Mouse (Mus musculus) limb, embryonic 12.5 days (tissue): ENCODE results near the gene Acsbg1. TPM values are rescaled to one million over a fixed set of nuclear protein-coding genes. Genes with fewer than 3 reads are reported as not detected.
A peak's percentile ranks its signal among the peaks of the same experiment; 100 is the strongest.
"Not testable (repeated sequence)": the region's sequence is repeated elsewhere in the genome, so short reads cannot be mapped to it uniquely, and the experiment has no call there.

Experiments
- ATAC-seq: fragments of 200-750 bp; cut with Nextera tagmentation; 2 replicates; pipeline ENCODE4 v1.8.0; 2017; ENCODE audit warnings: low read depth, moderate TSS enrichment; ENCODE audit not compliant: insufficient number of reproducible peaks, insufficient read depth, low FRiP score, low TSS enrichment
- H3K27ac ChIP-seq: fragments of 300-500 bp; sonication (generic); 2 replicates; pipeline ENCODE4 v1.5.1; 2016; ENCODE audit warnings: mild to moderate bottlenecking, moderate library complexity
- H3K27me3 ChIP-seq: fragments of 300-500 bp; sonication (generic); 2 replicates; pipeline ENCODE4 v1.6.1; 2016; ENCODE audit warnings: mild to moderate bottlenecking, moderate library complexity
- H3K36me3 ChIP-seq: fragments of 300-500 bp; sonication (generic); 2 replicates; pipeline ENCODE4 v1.6.1; 2016; ENCODE audit warnings: mild to moderate bottlenecking, moderate library complexity
- H3K4me1 ChIP-seq: fragments of 300-500 bp; sonication (generic); replicated peaks from 2 replicates; pipeline ENCODE4 v1.6.1; 2016
- H3K4me2 ChIP-seq: fragments of 300-500 bp; sonication (generic); 2 replicates; pipeline ENCODE4 v1.6.1; 2016; ENCODE audit warnings: mild to moderate bottlenecking, moderate library complexity
- H3K4me3 ChIP-seq: fragments of 300-500 bp; sonication (generic); replicated peaks from 2 replicates; pipeline ENCODE4 v1.5.1; 2016; ENCODE audit warnings: mild to moderate bottlenecking
- H3K9ac ChIP-seq: fragments of 300-500 bp; sonication (generic); replicated peaks from 2 replicates; pipeline ENCODE4 v1.6.1; 2016; ENCODE audit warnings: mild to moderate bottlenecking, moderate library complexity
- H3K9me3 ChIP-seq: fragments of 300-500 bp; sonication (generic); 2 replicates; pipeline ENCODE4 v1.6.1; 2016; ENCODE audit warnings: mild to moderate bottlenecking, moderate library complexity
- WGBS: fragments of 180-500 bp; shearing (Covaris S2); methylation state at CpG from one replicate; pipeline ENCODE4 v1.1.7; 2016; 5-methylcytosine and 5-hydroxymethylcytosine counted together
- polyA plus RNA-seq: library from polyadenylated mRNA; unstranded; fragments of >200 nt; fragmentation: Nextera tagmentation; extraction: Ambion mirVana; gene quantifications from 2 replicates; pipeline ENCODE4 v1.2.1, GENCODE M21; 2016

Gene Acsbg1
- polyA plus RNA-seq, 1 experiment from 2014 or later: 0.20 TPM

DNA sequence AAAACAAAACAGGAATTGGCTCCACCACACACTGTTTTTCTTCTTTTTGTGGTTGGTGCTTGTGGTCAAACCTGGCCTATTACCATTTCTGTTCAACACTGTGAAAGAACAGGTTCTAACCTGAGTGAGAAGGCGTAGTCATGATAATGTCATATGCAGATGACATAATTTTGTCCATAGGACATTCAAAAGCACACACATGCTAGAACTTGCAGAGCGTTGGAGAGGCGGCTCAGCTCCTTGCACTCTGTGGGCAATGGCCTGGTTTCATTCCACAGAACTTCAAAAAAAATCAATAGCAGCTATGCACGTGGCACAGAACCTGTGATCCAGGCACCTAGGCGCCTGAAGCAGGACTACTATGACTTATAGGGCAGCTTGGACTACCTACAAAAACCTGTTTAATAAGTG lies 48.9 kb downstream of the Acsbg1 start:
- no peak overlapping the region for H3K4me3 ChIP-seq
- no peak overlapping the region for H3K27ac ChIP-seq
- WGBS: 75% methylated on average over 5 of the region's 5 CpGs
- no peaks in the 10 kb centered on the region for H3K36me3 ChIP-seq
- no peak overlapping the region for H3K9ac ChIP-seq
- no peaks in the 10 kb centered on the region for H3K4me1 ChIP-seq
- ATAC-seq: no peak
- no peak overlapping the region for H3K4me2 ChIP-seq
- H3K27me3 ChIP-seq: no peaks in the 10 kb centered on the region
- H3K9me3 ChIP-seq: no peaks in the 10 kb centered on the region

DNA sequence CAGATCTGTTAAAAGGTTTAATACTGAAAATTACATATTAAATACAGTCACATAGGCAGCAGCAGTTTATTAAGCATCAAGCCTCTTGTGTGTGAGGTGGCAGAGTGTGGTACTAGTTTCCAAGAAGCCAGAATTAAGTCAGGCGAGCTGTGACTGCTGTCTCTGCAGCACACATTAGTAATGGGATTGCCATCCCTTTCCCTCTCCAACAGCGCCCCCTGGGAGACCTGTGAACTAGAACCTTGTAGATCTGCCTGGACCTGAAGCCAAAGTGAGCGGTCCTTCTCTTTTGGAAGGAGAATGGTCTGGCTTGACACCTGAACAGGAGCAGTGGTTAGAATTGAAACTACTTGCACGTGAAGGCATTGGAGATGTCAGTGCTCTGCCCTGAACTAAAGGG lies 56.8 kb downstream of the Acsbg1 start:
- Histone ChIP-seq H3K27ac (no peak overlapping the region), H3K9ac (no peak overlapping the region), H3K27me3 (no peaks in the 10 kb centered on the region), H3K4me2 (no peak overlapping the region), H3K9me3 (no peaks in the 10 kb centered on the region), H3K4me3 (no peak overlapping the region), H3K36me3 (peaks cover 48% of the 10 kb centered on the region), H3K4me1 (no peaks in the 10 kb centered on the region)
- WGBS: 52% methylated on average over 4 of the region's 4 CpGs
- no peak for ATAC-seq

DNA sequence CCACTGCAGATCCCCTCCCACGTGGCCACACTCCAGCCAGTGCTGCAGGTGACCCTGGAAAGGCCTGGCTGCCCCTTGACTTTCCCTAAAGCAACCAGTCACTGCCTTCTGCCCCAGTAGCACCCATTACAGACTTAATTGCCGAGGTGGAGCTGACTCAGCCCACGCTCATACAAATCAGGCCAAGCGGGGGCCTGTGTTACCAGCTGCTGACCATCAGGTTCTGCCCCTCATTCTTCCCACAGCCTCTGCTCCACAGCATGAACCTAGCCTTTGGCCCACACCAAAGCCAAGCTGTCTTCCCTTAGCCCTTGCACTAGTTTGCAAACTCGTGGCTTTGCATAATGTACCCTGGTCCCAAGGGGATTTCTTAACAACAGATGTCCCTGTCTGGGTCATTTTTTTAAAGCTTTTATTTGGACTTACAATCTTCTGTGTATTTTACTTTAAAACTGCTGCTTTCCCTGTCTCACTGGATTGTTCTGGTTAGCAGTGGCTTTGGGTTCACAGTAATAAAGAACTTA lies 57.5 kb downstream of the Acsbg1 start:
- peaks cover 54% of the 10 kb centered on the region for H3K36me3 ChIP-seq
- 83% methylated on average over 5 of the region's 5 CpGs for WGBS
- no peak for ATAC-seq
- no peak overlapping the region for H3K4me2 ChIP-seq
- H3K27ac ChIP-seq: no peak overlapping the region
- no peak overlapping the region for H3K9ac ChIP-seq
- H3K4me1 ChIP-seq: no peaks in the 10 kb centered on the region
- no peak overlapping the region for H3K4me3 ChIP-seq
- H3K9me3 ChIP-seq: no peaks in the 10 kb centered on the region
- H3K27me3 ChIP-seq: no peaks in the 10 kb centered on the region

DNA sequence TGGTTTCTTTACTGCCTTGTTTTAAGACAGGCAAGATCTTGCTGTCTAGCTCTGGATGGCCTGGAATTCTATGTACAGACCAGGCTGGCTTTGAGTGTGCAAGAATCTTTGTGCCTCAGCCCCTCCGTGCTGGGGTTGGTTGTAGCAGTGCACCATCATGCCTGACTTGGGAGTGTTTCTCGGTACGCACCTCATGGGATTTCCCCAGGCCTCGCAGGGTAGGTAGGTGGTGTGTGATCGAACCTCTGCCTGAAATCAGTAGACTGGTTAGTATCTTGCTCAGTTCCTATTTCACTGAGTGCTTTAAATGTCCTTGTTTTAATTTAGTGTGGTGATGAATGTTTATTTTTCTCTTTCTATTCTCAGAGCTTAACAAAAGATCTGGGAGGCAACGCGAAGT lies 58.8 kb downstream of the Acsbg1 start:
- H3K36me3 ChIP-seq: peaks cover 66% of the 10 kb centered on the region
- H3K27ac ChIP-seq: no peak overlapping the region
- no peak overlapping the region for H3K4me2 ChIP-seq
- no peak for ATAC-seq
- no peak overlapping the region for H3K9ac ChIP-seq
- no peaks in the 10 kb centered on the region for H3K9me3 ChIP-seq
- 90% methylated on average over 7 of the region's 7 CpGs for WGBS
- H3K27me3 ChIP-seq: no peaks in the 10 kb centered on the region
- no peaks in the 10 kb centered on the region for H3K4me1 ChIP-seq
- H3K4me3 ChIP-seq: no peak overlapping the region

DNA sequence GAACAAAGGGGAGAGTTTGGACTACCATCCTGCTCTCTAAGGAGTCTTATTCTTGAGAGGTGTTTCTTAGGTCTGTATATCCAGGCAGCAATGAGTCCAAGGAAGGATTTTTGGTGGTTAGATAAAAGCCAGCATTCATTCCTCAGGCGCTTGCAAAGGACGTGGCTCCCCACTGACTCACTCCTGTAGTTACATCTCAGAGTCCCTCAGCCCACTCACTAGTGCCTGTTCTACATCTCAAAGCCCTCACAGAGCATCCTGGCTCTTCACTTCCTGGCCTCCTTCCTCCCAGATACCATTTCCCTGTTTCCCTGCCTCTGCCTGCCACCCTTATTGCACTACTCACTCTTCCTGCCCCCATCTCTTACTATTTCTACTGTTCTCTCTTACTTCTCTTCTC lies 59.3 kb downstream of the Acsbg1 start:
- Histone ChIP-seq H3K9ac (no peak overlapping the region), H3K36me3 (peaks cover 72% of the 10 kb centered on the region), H3K4me1 (no peaks in the 10 kb centered on the region), H3K4me3 (no peak overlapping the region), H3K4me2 (no peak overlapping the region), H3K27ac (no peak overlapping the region), H3K27me3 (no peaks in the 10 kb centered on the region), H3K9me3 (no peaks in the 10 kb centered on the region)
- 93% methylated on average over 2 of the region's 2 CpGs for WGBS
- no peak for ATAC-seq

DNA sequence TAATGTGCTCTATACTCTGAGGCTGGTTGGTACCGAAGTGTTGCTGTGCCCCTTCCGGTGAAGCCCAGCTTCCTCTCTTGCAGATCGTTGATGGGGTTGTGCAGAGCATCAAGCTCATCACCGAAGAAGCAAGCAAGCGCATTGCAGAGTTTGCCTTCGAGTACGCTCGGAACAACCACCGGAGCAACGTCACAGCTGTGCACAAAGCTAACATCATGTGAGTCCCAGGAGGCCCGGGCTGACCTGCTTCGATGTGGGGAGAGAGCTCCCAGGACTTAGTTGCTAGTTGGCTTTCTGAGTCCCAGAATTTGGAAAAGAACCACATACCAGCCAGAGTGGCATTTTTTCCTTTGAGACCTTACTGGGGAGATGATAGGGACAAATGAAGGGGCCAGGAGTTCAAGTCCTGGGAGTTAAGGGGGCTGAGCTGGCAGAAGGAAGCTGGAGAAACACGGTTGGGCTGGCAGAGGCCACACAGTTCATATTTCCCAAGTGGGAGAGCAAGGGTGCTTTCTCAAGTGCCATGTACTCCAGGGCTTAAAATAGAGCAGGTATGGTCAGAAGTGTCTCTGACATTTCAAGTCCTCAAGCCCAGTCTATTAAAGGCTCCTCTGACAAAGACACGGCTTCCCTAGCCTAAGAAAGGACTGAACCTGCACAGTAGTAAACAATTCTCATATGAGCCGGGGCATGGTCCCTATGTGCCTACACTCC lies 64.8 kb downstream of the Acsbg1 start:
- no peak overlapping the region for H3K4me2 ChIP-seq
- peaks cover 91% of the 10 kb centered on the region for H3K36me3 ChIP-seq
- no peaks in the 10 kb centered on the region for H3K9me3 ChIP-seq
- no peaks in the 10 kb centered on the region for H3K4me1 ChIP-seq
- H3K4me3 ChIP-seq: no peak overlapping the region
- no peak overlapping the region for H3K9ac ChIP-seq
- 92% methylated on average over 15 of the region's 15 CpGs for WGBS
- H3K27ac ChIP-seq: no peak overlapping the region
- H3K27me3 ChIP-seq: no peaks in the 10 kb centered on the region
- no peak for ATAC-seq

DNA sequence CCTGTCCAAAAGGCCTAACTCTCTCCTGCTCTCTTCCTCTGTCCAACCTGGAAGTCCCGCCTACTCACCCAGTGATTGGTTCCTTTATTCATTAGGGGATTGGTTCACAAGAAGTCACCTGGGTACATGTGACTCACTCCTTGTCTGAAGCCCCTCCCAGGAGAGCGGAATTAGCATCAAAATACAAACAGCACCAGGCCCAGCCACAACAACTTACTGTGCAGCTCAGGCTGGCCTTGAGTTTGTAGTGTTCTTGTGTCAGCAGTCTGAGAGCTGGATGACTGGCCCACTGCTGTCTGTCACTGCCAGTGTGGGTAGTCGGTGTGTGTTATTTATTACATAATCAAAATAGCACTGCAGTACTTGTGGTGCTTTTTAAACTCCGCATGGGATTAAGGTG lies 68.0 kb downstream of the Acsbg1 start:
- H3K9ac ChIP-seq, H3K4me1 ChIP-seq, H3K4me3 ChIP-seq, H3K9me3 ChIP-seq, H3K27ac ChIP-seq, H3K27me3 ChIP-seq, H3K4me2 ChIP-seq, ATAC-seq: not testable (repeated sequence)
- WGBS: 77% methylated on average over 4 of the region's 4 CpGs
- H3K36me3 ChIP-seq: peaks cover 83% of the 10 kb centered on the region

DNA sequence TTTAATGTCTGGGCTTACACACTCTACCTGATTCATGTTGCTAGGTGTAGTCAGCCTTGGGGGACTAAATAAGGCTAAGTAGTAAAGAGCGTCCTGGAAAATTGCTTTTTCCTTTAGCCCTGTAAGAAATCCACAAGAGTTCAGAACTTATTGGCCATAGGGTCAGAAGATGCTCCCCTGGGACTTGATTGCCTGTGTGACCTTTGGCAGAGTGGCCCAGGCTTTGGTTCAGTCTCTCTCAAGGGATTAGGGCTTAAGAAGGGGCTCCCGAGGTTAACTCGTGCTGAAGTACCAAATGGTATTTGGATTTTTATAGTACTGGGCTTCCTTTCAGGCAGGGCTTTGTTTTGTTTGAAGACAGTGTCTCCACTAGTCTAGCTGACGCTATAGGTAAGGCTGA lies 73.8 kb downstream of the Acsbg1 start:
- Histone ChIP-seq H3K4me3 (no peak overlapping the region), H3K9me3 (no peaks in the 10 kb centered on the region), H3K36me3 (peaks cover 33% of the 10 kb centered on the region), H3K9ac (no peak overlapping the region), H3K27me3 (no peaks in the 10 kb centered on the region), H3K4me2 (peak overlapping the region; percentile 90), H3K27ac (no peak overlapping the region), H3K4me1 (peaks cover 11% of the 10 kb centered on the region)
- 52% methylated on average over 4 of the region's 4 CpGs for WGBS
- no peak for ATAC-seq

DNA sequence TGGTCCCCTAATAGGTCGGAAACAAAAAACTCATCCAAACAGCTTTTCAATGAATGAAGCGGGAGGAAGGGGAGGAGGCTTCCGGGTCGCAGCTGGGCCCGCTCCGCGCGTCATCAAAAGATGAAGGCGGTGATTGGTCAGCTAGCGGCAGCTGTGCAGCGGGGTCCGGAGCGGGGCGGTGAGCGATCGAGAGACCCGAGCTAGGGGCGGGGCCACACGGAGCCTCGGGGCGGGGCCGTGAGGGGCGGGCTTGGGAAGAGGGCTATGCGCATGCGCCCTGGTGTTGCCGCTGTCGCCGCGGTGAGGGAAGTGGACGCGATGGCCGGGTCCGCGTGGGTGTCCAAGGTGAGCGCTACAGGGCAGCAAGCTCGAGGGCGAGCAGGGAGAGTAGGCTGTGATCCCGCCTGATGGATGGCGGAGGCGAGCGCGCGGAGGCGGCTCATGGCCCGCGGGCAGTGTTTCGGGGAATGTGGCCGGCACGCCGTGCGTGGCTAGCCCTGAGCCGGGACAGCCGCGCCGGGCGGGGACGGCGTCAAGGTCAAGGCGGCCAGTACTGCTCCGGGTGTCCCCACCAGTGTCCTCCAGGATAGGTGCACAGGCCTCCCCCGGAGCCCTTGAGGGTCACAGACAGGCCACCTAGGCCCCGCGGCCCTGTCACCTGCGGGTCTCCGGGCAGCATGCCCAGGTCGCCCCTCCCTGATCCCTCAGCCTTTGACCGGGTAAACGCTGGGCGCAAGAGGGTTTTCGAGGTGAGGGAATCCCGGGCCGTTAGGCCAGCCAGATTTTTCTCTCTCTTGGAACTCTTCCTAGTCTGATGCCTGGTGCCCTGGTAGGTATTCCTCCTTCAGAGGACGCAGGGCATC lies 75.2 kb downstream of the Acsbg1 start, which contains the start of gene Idh3a:
Gene Idh3a (plus strand): TSS at position 136 of the 863 bp plus-strand sequence.
- peaks cover 18% of the 10 kb centered on the region for H3K36me3 ChIP-seq
- peak within 1 kb of the TSS; percentile 89 for H3K4me3 ChIP-seq
- under 1% methylated on average over 73 of the region's 73 CpGs for WGBS
- peak within 1 kb of the TSS; percentile 88 for H3K9ac ChIP-seq
- H3K4me2 ChIP-seq: peak within 1 kb of the TSS; percentile 90
- peaks cover 11% of the 10 kb centered on the region for H3K4me1 ChIP-seq
- H3K27me3 ChIP-seq: no peaks in the 10 kb centered on the region
- peak; percentile 98 for ATAC-seq
- no peak within 1 kb of the TSS for H3K27ac ChIP-seq
- no peaks in the 10 kb centered on the region for H3K9me3 ChIP-seq

DNA sequence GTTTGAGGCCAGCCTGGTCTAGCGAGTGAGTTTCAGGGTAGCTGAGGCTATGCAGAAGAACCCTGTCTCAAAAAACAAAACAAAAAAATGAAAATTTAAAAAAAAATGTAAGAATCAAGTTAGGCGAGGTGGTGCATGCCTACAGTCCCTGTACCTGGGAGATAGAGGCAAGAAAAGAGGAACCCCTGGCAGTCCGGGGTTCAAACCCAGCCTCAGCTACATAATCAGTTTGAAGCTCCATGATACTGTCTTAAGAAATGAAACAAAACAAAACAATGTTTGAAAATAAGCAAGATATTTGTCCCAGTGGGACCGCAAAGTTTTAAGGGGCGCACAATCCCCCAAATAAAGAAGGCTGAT lies 75.9 kb downstream of the Acsbg1 start:
- no peaks in the 10 kb centered on the region for H3K9me3 ChIP-seq
- peaks cover 11% of the 10 kb centered on the region for H3K4me1 ChIP-seq
- no peaks in the 10 kb centered on the region for H3K27me3 ChIP-seq
- peaks cover 16% of the 10 kb centered on the region for H3K36me3 ChIP-seq
- H3K4me3 ChIP-seq: peak overlapping the region; percentile 89
- H3K27ac ChIP-seq: no peak overlapping the region
- 29% methylated on average over 5 of the region's 5 CpGs for WGBS
- no peak overlapping the region for H3K9ac ChIP-seq
- peak overlapping the region; percentile 90 for H3K4me2 ChIP-seq
- ATAC-seq: peak; percentile 6; the same call in 1 of the 2 replicates

DNA sequence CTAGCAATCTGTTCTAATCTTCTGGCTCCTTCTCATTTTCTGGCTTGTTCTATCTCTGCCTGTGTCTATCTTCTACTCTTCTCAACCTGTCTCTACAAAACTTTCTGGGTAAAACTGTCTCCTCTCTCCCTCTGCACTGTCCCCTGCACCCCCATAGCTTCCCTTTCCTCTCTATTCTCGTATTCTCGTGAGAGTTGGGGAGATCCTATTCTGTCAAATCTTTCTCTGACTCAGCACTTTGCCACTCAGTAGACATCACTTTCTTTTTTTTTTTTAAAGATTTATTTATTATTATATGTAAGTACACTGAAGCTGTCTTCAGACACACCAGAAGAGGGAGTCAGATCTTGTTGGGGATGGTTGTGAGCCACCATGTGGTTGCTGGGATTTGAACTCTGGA lies 77.5 kb downstream of the Acsbg1 start:
- not testable (repeated sequence) for H3K36me3 ChIP-seq, H3K9me3 ChIP-seq, H3K27ac ChIP-seq, H3K9ac ChIP-seq, H3K27me3 ChIP-seq, H3K4me3 ChIP-seq, H3K4me2 ChIP-seq, ATAC-seq
- WGBS: 73% methylated on average over 2 of the region's 2 CpGs
- H3K4me1 ChIP-seq: peaks cover 11% of the 10 kb centered on the region
